Mouse (Mus musculus): ENCODE measurements around the gene Elmo1.

DNA sequence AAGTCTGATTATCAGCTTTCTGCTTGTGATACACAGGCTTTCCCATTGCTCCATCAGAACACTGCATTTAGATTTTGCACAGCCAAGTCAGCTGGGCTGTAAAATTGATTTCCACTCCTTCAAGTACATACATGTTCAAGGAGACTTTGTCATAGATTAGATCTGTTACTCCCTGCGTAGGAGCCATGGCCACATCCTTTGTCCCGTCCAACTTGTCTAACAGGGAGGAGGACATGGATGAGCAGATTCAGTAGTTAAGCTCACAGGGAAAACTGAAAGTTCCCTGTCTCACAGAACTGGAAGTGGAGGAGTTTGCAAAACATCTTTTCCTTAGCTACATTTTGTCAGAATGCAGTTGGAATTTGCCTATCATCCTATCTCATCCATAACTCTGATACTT is 484.8 kb downstream of the Elmo1 start:
- TF ChIP-seq MYC (IDR thresholded peaks at IDR 0.05; ENCODE audit: low read depth, low read length) (no peak), POLR2A (IDR thresholded peaks at IDR 0.05; ENCODE audit: control insufficient read depth in 1 of 2, insufficient read depth in 1 of 2, low read depth in 1 of 2, low read length in 2 of 2, poor library complexity in 1 of 2) (no peak), CTCF (IDR thresholded peaks at IDR 0.05 in 2 of 3, conservative IDR thresholded peaks at IDR 0.05 in 1 of 3; ENCODE audit: control insufficient read depth in 1 of 3, insufficient read depth in 1 of 3, low read depth in 2 of 3, low read length in 3 of 3, poor library complexity in 1 of 3, severe bottlenecking in 1 of 3) (no peak), ZC3H11A (IDR thresholded peaks at IDR 0.05; ENCODE audit: low read depth, low read length) (no peak), EP300 (IDR thresholded peaks at IDR 0.05; ENCODE audit: low read depth in 1 of 2, low read length in 2 of 2) (no peak), TAL1 (IDR thresholded peaks at IDR 0.05; ENCODE audit: low read length) (no peak), ZKSCAN1 (IDR thresholded peaks at IDR 0.05; ENCODE audit: low read depth, low read length) (no peak), GATA1 (IDR thresholded peaks at IDR 0.05; ENCODE audit: low read depth, low read length) (no peak), MAX (IDR thresholded peaks at IDR 0.05; ENCODE audit: low read length) (no peak), UBTF (IDR thresholded peaks at IDR 0.05; ENCODE audit: borderline replicate concordance, insufficient read depth, low read depth, low read length) (no peak), RAD21 (IDR thresholded peaks at IDR 0.05; ENCODE audit: low read depth, low read length) (no peak), USF2 (IDR thresholded peaks at IDR 0.05; ENCODE audit: borderline replicate concordance in 1 of 2, insufficient read depth in 1 of 2, low read depth in 1 of 2, low read length in 2 of 2) (no peak), KAT2A (conservative IDR thresholded peaks at IDR 0.05; ENCODE audit: low read depth, low read length) (no peak)
